8 mouse cellular contexts compared by ENCODE assay signal in genomic region chr1:55363586-55363985, GRCm38 (mm10). TPM values are rescaled to one million over a fixed set of nuclear protein-coding genes. Genes with fewer than 3 reads are reported as not detected.
A peak's percentile ranks its signal among the peaks of the same experiment; 100 is the strongest.
DNase-seq lines count a peak whose midpoint lies in the region; ATAC-seq and TF ChIP-seq lines count a peak whose summit lies in the region.

No protein-coding gene starts in this region.

- H3K36me3 ChIP-seq in intestine, embryonic 15.5 days = no peaks in the 10 kb centered on the region
- no peaks in the 10 kb centered on the region for H3K36me3 ChIP-seq in liver, embryonic 14.5 days (replicated peaks; ENCODE audit: control insufficient read depth, insufficient read depth, low read depth)

- 0 out of 2 replicates have a peak, but pooled peaks cover 3% of the 10 kb centered on the region for H3K4me1 ChIP-seq in intestine, embryonic 15.5 days (replicated peaks)
- H3K4me1 ChIP-seq in liver, embryonic 14.5 days (replicated peaks; ENCODE audit: control insufficient read depth in 2 of 2, insufficient read depth in 2 of 2, low read length in 1 of 2) = 0 out of 4 replicates have a peak, but pooled peaks cover 0 to 2% of the 10 kb centered on the region in 2 experiments

- peak overlapping the region; percentile 83 for H3K4me2 ChIP-seq in intestine, embryonic 15.5 days (replicated peaks)
- H3K4me2 ChIP-seq in liver, embryonic 14.5 days (ENCODE audit: low read depth) = peak overlapping the region; percentile 59

- peak; percentile 91 for ATAC-seq in intestine, embryonic 15.5 days
- ATAC-seq in liver, embryonic 14.5 days (ENCODE audit: insufficient read depth) = peak; percentile 73

- 0 out of 2 replicates have a peak, but pooled peaks have one; percentile 19 for TF ChIP-seq CTCF in liver, embryonic 14.5 days (IDR thresholded peaks at IDR 0.05; ENCODE audit: low read depth)

- H3K4me3 ChIP-seq in intestine, embryonic 15.5 days (replicated peaks) = peak overlapping the region; percentile 49
- peak overlapping the region; percentile 23 to 48 for H3K4me3 ChIP-seq in liver, embryonic 14.5 days (ENCODE audit: insufficient read depth in 1 of 2, low read depth in 2 of 2, low read length in 2 of 2)

- intact Hi-C loops in gastrocnemius, postnatal 36 days (cut with DNase I) = no loop called here

- peak; percentile 21 for DNase-seq in gastrocnemius, adult 18-20 months (ENCODE audit: low spot score)
- no peak for DNase-seq in gastrocnemius, postnatal 36 days
- DNase-seq in c-Kit-positive CD71-negative TER-119-negative erythroid progenitor cells, embryonic 14.5 days (ENCODE audit: low read depth) = peak; percentile 35
- peak; percentile 24 for DNase-seq in gastrocnemius, postnatal 25 days
- DNase-seq in liver, embryonic 14.5 days (ENCODE audit: low read depth in 3 of 3, low spot score in 3 of 3) = peak; percentile 11 to 27 (median 13)
- peak; percentile 76 to 81 for DNase-seq in natural killer cell, adult 2 months (ENCODE audit: low spot score in 2 of 2)
- DNase-seq in thymus, postnatal 0 days (ENCODE audit: low spot score) = peak; percentile 80

- H3K27me3 ChIP-seq in intestine, embryonic 15.5 days (replicated peaks) = peaks cover 19% of the 10 kb centered on the region
- H3K27me3 ChIP-seq in liver, embryonic 14.5 days (ENCODE audit: control insufficient read depth, insufficient read depth, low read length) = peaks cover 14% of the 10 kb centered on the region

- peaks cover 4% of the 10 kb centered on the region; the same call in 1 of the 2 replicates for H3K9me3 ChIP-seq in intestine, embryonic 15.5 days
- no peaks in the 10 kb centered on the region for H3K9me3 ChIP-seq in liver, embryonic 14.5 days (ENCODE audit: control insufficient read depth, low read length)

- 0 out of 2 replicates have a peak overlapping the region, but pooled peaks have one; percentile 20 for H3K9ac ChIP-seq in intestine, embryonic 15.5 days
- H3K9ac ChIP-seq in liver, embryonic 14.5 days (replicated peaks) = no peak overlapping the region

- WGBS in intestine, embryonic 15.5 days = 2% methylated on average over 26 of the region's 27 CpGs
- under 1% methylated on average over 22 of the region's 27 CpGs for WGBS in liver, embryonic 14.5 days (ENCODE audit: insufficient replicate concordance)

- no peak for TF ChIP-seq EP300 in liver, embryonic 14.5 days (IDR thresholded peaks at IDR 0.05; ENCODE audit: low read depth)

- no peak overlapping the region for H3K27ac ChIP-seq in intestine, embryonic 15.5 days
- no peak overlapping the region for H3K27ac ChIP-seq in liver, embryonic 14.5 days

RNA-seq across cellular contexts. Expression of gene Boll, which starts 0.3 kb away (rescaled TPM):
- total RNA-seq in gastrocnemius, adult 18-20 months (2021) = under 1 TPM in 1 of 2 experiments, not detected in 1; 0.26 TPM
- not detected for total RNA-seq in gastrocnemius, postnatal 36 days (2021)
- total RNA-seq in gastrocnemius, postnatal 25 days (2021) = not detected
- 0.53 and 1.1 TPM in 2 replicates for polyA plus RNA-seq in intestine, embryonic 15.5 days (2015; fragmentation: Nextera tagmentation; extraction: Ambion mirVana)
- not detected in 2 replicates for polyA plus RNA-seq in liver, embryonic 14.5 days (2012; rRNA removed)
- not detected in 2 replicates for polyA plus RNA-seq in liver, embryonic 14.5 days (2014; fragmentation: Nextera tagmentation; extraction: Ambion mirVana)
- polyA plus RNA-seq in thymus, postnatal 0 days (2015; fragmentation: Nextera tagmentation; extraction: Ambion mirVana) = 1.0 and 1.1 TPM in 2 replicates

RNA-seq across cellular contexts. Expression of gene Plcl1, which starts 42.1 kb away (rescaled TPM):
- total RNA-seq in gastrocnemius, adult 18-20 months (2021) = 1 to 10 TPM; 4.6 to 6.2 TPM
- total RNA-seq in gastrocnemius, postnatal 36 days (2021) = 1 to 10 TPM; 2.9 to 4.1 TPM
- total RNA-seq in gastrocnemius, postnatal 25 days (2021) = 1 to 10 TPM; 3.1 to 3.9 TPM
- polyA plus RNA-seq in intestine, embryonic 15.5 days (2015; fragmentation: Nextera tagmentation; extraction: Ambion mirVana) = 1.6 and 2.5 TPM in 2 replicates
- polyA plus RNA-seq in liver, embryonic 14.5 days (2012; rRNA removed) = 0.05 and 0.12 TPM in 2 replicates
- polyA plus RNA-seq in liver, embryonic 14.5 days (2014; fragmentation: Nextera tagmentation; extraction: Ambion mirVana) = 0.05 and 0.09 TPM in 2 replicates
- 2.1 and 2.9 TPM in 2 replicates for polyA plus RNA-seq in thymus, postnatal 0 days (2015; fragmentation: Nextera tagmentation; extraction: Ambion mirVana)

Comparison
In these comparisons a context has a peak if more than half of its experiments do, and no peak if none do; other contexts are left out.
1. DNase-seq: peak in gastrocnemius, adult 18-20 months (single experiment), c-Kit-positive CD71-negative TER-119-negative erythroid progenitor cells, embryonic 14.5 days (single experiment), gastrocnemius, postnatal 25 days (single experiment), liver, embryonic 14.5 days (3 of 3), natural killer cell, adult 2 months (2 of 2) and thymus, postnatal 0 days (single experiment); none in gastrocnemius, postnatal 36 days (0 of 2).